Mouse (Mus musculus) neural tube, embryonic 15.5 days (tissue): ENCODE measurements at regions not wholly inside any gene's neighbourhood (a gene's known extent, or its start where the extent isn't known, plus 50 kb on each side); places are given as distances from the start of the nearest gene placed in this dataset.

Experiments
- ATAC-seq: fragments of 200-750 bp; cut with Nextera tagmentation; 2 replicates; pipeline ENCODE4 v1.8.0; 2017; ENCODE audit warnings: mild to moderate bottlenecking, moderate TSS enrichment, moderate library complexity; ENCODE audit not compliant: low FRiP score
- H3K27ac ChIP-seq: fragments of 300-500 bp; sonication (generic); replicated peaks from 2 replicates; pipeline ENCODE4 v1.5.1; 2015; ENCODE audit warnings: mild to moderate bottlenecking, inconsistent platforms
- H3K27me3 ChIP-seq: fragments of 300-500 bp; sonication (generic); replicated peaks from 2 replicates; pipeline ENCODE4 v1.6.1; 2015; ENCODE audit warnings: inconsistent platforms
- H3K36me3 ChIP-seq: fragments of 300-500 bp; sonication (generic); 2 replicates; pipeline ENCODE4 v1.6.1; 2015; ENCODE audit warnings: inconsistent platforms
- H3K4me1 ChIP-seq: fragments of 300-500 bp; sonication (generic); 2 replicates; pipeline ENCODE4 v1.6.1; 2015; ENCODE audit warnings: inconsistent platforms
- H3K4me2 ChIP-seq: fragments of 300-500 bp; sonication (generic); 2 replicates; pipeline ENCODE4 v1.6.1; 2015; ENCODE audit warnings: inconsistent platforms, mild to moderate bottlenecking, moderate library complexity
- H3K4me3 ChIP-seq: fragments of 300-500 bp; sonication (generic); replicated peaks from 2 replicates; pipeline ENCODE4 v1.5.1; 2015; ENCODE audit warnings: mild to moderate bottlenecking, inconsistent platforms
- H3K9ac ChIP-seq: fragments of 300-500 bp; sonication (generic); replicated peaks from 2 replicates; pipeline ENCODE4 v1.6.1; 2015; ENCODE audit warnings: mild to moderate bottlenecking, inconsistent platforms
- H3K9me3 ChIP-seq: fragments of 300-500 bp; sonication (generic); replicated peaks from 2 replicates; pipeline ENCODE4 v1.6.1; 2016; ENCODE audit warnings: inconsistent platforms
- WGBS: fragments of 180-500 bp; shearing (Covaris S2); methylation state at CpG from one replicate; pipeline ENCODE4 v1.1.7; 2015; ENCODE audit warnings: mixed read lengths; 5-methylcytosine and 5-hydroxymethylcytosine counted together

DNA sequence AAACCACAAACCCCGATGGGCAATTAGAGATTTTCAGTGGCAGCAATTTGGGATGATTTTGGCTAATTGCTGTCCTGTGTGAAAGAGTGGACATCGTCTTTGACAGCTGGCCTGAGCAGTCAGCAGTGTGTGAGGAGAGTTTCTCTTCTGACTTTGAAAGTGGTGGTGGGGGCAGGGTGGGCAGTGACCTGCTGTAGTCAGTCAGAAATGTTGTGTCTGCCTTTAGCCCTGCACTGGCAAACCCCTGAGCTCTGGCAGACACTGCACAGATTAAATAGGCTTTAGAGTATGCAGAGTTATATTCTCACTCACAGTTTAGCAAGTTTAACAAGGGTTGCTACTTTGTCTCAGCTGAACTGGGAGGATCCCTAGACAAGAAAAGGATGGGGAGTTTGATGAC, 1404.7 kb upstream of the A1bg start:
- Histone ChIP-seq H3K4me3 (no peak overlapping the region), H3K4me1 (peaks cover 10% of the 10 kb centered on the region; the same call in 1 of the 2 replicates), H3K27ac (no peak overlapping the region), H3K4me2 (no peak overlapping the region), H3K27me3 (no peaks in the 10 kb centered on the region), H3K36me3 (no peaks in the 10 kb centered on the region), H3K9me3 (no peaks in the 10 kb centered on the region), H3K9ac (no peak overlapping the region)
- ATAC-seq, result no peak
- WGBS, result 28% methylated on average over 2 of the region's 2 CpGs

GRCm38 (mm10) chr15:62326524-62326923, 1403.7 kb upstream of the A1bg start:
- H3K36me3 ChIP-seq, result no peaks in the 10 kb centered on the region
- no peak overlapping the region for H3K27ac ChIP-seq
- WGBS, result 93% methylated on average over 4 of the region's 4 CpGs
- no peak overlapping the region for H3K4me3 ChIP-seq
- no peak for ATAC-seq
- H3K4me1 ChIP-seq, result peaks cover 10% of the 10 kb centered on the region; the same call in 1 of the 2 replicates
- no peaks in the 10 kb centered on the region for H3K27me3 ChIP-seq
- no peaks in the 10 kb centered on the region for H3K9me3 ChIP-seq
- H3K9ac ChIP-seq, result no peak overlapping the region
- H3K4me2 ChIP-seq, result no peak overlapping the region

DNA sequence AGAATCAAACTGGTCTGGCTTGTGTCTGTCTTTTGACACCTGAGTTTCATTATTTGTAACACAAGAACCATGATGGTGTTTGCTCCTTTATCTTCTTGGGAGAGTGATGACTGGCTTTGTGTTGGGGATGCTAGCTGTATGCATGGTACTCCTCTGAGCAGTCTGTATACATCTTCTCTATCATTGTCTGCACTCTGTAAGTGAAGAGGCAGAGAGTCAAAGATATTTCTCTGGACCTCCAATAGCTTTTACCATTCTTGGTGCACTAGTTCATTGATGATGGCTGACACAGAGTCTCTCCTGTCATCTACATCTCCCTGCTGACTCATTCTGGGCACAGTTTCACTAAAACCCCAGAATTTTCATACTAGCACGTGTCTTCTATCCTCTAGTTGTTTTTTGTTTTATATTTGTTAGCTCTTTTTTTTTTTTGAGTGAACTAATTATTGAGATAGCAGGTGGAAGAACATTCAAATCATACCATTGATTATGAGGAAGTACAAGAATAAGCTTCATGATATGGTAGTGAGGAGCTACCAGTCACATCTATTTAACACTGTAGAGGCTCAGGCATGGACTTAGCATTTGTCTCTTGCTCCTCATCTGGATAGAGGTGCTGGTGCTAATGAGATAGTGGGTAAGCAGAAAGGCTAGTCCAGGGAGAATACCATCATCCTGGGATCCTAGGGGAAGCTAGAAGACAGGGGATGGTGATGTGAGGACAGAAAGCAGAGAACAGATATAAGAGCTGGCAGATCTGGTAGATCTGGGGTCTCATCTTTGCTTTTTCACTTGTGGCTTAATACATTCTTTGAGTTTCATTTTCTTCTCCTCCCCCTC, 1402.9 kb upstream of the A1bg start:
- WGBS, result 81% methylated on average over 1 of the region's 1 CpGs
- no peak for ATAC-seq
- no peaks in the 10 kb centered on the region for H3K9me3 ChIP-seq

GRCm38 (mm10) chr15:62320966-62321365, 1398.2 kb upstream of the A1bg start:
- WGBS, result 74% methylated on average over 5 of the region's 5 CpGs
- no peak for ATAC-seq
- no peak overlapping the region for H3K4me2 ChIP-seq
- no peaks in the 10 kb centered on the region for H3K27me3 ChIP-seq
- no peaks in the 10 kb centered on the region for H3K36me3 ChIP-seq
- H3K4me1 ChIP-seq, result no peaks in the 10 kb centered on the region
- no peaks in the 10 kb centered on the region for H3K9me3 ChIP-seq
- no peak overlapping the region for H3K9ac ChIP-seq
- H3K4me3 ChIP-seq, result no peak overlapping the region
- no peak overlapping the region for H3K27ac ChIP-seq

More for the DNA sequence above, 1402.9 kb upstream of the A1bg start:
- Histone ChIP-seq H3K27me3 (no peaks in the 10 kb centered on the region), H3K4me3 (no peak overlapping the region), H3K36me3 (no peaks in the 10 kb centered on the region), H3K4me2 (no peak overlapping the region), H3K9ac (no peak overlapping the region), H3K4me1 (peaks cover 10% of the 10 kb centered on the region; the same call in 1 of the 2 replicates), H3K27ac (no peak overlapping the region)

- H3K27ac ChIP-seq, result no peak overlapping the region
- WGBS, result 15% methylated on average over 2 of the region's 2 CpGs
- no peak overlapping the region for H3K4me3 ChIP-seq
- H3K36me3 ChIP-seq, result no peaks in the 10 kb centered on the region
- H3K27me3 ChIP-seq, result no peaks in the 10 kb centered on the region
- no peak for ATAC-seq
- H3K4me2 ChIP-seq, result no peak overlapping the region
- no peak overlapping the region for H3K9ac ChIP-seq
- no peaks in the 10 kb centered on the region for H3K9me3 ChIP-seq
- H3K4me1 ChIP-seq, result no peaks in the 10 kb centered on the region
Measured at GRCm38 (mm10) chr15:62314449-62314848, 1391.6 kb upstream of the A1bg start.

DNA sequence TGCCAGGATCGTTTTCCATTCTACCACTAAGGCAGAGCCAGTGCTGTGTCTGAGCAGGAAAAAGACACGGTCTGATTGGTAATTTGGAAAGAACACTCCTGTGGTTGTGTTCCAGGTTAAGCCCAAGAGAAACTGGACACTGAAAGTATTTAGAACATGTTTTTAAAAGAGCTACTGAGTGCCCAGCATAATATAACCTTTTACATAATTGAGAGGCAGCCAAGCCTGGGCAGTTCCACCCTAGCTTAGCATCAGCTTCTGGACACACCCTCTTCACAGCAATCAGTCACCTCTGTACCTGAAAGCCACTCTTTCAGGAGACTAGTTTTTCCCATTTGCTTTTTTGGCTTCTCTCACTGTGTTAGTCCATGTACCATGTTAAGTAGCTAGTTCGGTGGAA, 1379.4 kb upstream of the A1bg start:
- no peak overlapping the region for H3K4me2 ChIP-seq
- no peaks in the 10 kb centered on the region for H3K9me3 ChIP-seq
- no peaks in the 10 kb centered on the region for H3K36me3 ChIP-seq
- no peaks in the 10 kb centered on the region for H3K27me3 ChIP-seq
- no peak overlapping the region for H3K9ac ChIP-seq
- WGBS, result 88% methylated on average over 3 of the region's 3 CpGs
- ATAC-seq, result no peak
- no peak overlapping the region for H3K27ac ChIP-seq
- no peaks in the 10 kb centered on the region for H3K4me1 ChIP-seq
- H3K4me3 ChIP-seq, result no peak overlapping the region

DNA sequence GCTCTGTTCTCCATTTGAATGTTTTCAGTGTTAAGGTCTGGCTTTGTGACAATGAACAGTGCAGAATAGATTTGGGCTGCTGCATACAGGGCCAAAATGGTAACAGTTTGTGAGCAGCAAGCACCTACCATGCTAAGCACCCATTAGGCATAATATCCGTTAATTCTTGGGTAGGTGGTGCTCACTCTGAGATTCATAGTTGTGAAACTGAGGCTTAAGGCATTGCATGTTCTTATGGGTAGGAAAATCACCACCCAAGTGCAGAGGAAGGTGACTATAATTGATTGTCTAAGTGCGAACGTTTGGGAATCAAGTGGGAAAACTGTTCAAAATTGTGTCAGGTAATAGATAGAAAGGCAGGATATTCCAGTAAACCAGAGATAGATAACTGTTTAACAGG, 1378.8 kb upstream of the A1bg start:
- H3K4me3 ChIP-seq, result no peak overlapping the region
- no peaks in the 10 kb centered on the region for H3K4me1 ChIP-seq
- no peaks in the 10 kb centered on the region for H3K9me3 ChIP-seq
- no peak for ATAC-seq
- no peaks in the 10 kb centered on the region for H3K27me3 ChIP-seq
- 90% methylated on average over 3 of the region's 3 CpGs for WGBS
- no peak overlapping the region for H3K4me2 ChIP-seq
- no peak overlapping the region for H3K9ac ChIP-seq
- no peaks in the 10 kb centered on the region for H3K36me3 ChIP-seq
- H3K27ac ChIP-seq, result no peak overlapping the region

DNA sequence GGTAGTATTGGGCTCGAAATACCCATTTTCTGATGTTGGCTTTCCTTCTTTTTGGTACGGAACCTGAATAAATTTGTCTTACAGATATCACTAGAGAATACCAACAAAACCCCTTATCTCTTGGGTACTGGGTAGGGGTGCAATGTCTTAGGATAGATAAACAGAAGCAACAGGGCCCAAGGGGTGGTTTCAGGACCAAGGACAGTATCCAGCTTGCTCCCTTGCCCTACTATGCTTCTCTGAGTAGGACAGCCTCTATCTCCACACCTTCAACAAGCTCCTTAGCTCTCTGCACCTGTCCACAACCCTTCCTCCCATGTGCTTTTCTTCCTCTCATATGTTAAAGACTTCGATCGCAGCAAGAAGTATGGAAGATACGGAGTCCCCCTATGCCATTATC, 1374.3 kb upstream of the A1bg start:
- WGBS, result 92% methylated on average over 5 of the region's 5 CpGs
- Histone ChIP-seq H3K27ac (no peak overlapping the region), H3K36me3 (no peaks in the 10 kb centered on the region), H3K4me3 (no peak overlapping the region), H3K27me3 (no peaks in the 10 kb centered on the region), H3K4me1 (peaks cover 7% of the 10 kb centered on the region), H3K9ac (no peak overlapping the region), H3K4me2 (no peak overlapping the region), H3K9me3 (no peaks in the 10 kb centered on the region)
- no peak for ATAC-seq

- Histone ChIP-seq H3K9ac (no peak overlapping the region), H3K9me3 (no peaks in the 10 kb centered on the region), H3K27me3 (no peaks in the 10 kb centered on the region), H3K4me2 (no peak overlapping the region), H3K27ac (no peak overlapping the region), H3K4me1 (peaks cover 7% of the 10 kb centered on the region), H3K4me3 (no peak overlapping the region), H3K36me3 (no peaks in the 10 kb centered on the region)
- WGBS, result 41% methylated on average over 8 of the region's 8 CpGs
- no peak for ATAC-seq
Measured at GRCm38 (mm10) chr15:62295233-62295927, 1372.6 kb upstream of the A1bg start.

- 55% methylated on average over 3 of the region's 3 CpGs for WGBS
- no peak for ATAC-seq
- Histone ChIP-seq H3K27me3 (no peaks in the 10 kb centered on the region), H3K4me1 (peaks cover 7% of the 10 kb centered on the region), H3K27ac (no peak overlapping the region), H3K9ac (no peak overlapping the region), H3K9me3 (no peaks in the 10 kb centered on the region), H3K4me3 (no peak overlapping the region), H3K4me2 (no peak overlapping the region), H3K36me3 (no peaks in the 10 kb centered on the region)
Measured at GRCm38 (mm10) chr15:62294786-62295185, 1372.0 kb upstream of the A1bg start.

DNA sequence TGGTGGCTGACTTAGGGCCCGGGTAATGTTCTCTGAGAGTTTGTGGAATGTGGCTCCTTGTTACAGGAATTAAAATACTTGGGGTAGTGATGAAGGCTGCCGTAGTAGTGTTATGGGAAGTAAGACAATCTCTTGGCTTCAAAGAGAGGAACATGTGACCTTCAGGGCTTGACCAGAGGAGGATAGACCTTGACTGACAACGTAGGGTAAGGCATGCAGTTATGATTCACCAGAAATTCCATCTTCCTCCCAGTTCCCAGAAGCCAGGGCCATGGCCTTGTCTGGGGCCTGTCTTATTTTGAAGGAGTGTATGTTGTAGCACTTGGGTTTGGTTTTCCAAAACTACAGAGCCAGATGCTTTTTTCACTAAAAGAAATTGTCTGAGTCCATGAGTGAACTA, 1370.1 kb upstream of the A1bg start:
- Histone ChIP-seq H3K9me3 (no peaks in the 10 kb centered on the region), H3K4me2 (no peak overlapping the region), H3K27me3 (no peaks in the 10 kb centered on the region), H3K36me3 (no peaks in the 10 kb centered on the region), H3K9ac (no peak overlapping the region), H3K4me1 (peaks cover 7% of the 10 kb centered on the region), H3K27ac (no peak overlapping the region), H3K4me3 (no peak overlapping the region)
- ATAC-seq, result no peak
- WGBS, result 91% methylated on average over 3 of the region's 3 CpGs

DNA sequence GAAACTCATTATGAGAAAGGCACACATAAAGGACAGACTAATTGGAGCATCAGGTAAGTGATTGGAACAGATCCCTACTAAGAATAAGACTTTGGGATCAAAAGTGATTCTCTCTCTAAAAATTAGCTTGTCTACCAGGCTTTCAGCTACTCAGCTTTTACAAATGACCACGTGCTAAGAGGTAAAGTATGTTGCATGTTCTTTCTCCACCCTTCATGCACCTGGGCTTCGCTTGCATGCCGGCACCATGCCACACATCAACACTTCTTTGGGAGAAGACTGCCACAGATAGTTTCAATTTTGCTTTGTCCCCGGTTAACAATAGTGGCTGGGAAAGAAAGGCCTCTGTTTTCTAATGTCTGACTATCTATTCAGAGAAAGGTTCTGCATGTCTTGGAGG, 1367.9 kb upstream of the A1bg start:
- Histone ChIP-seq H3K9me3 (no peaks in the 10 kb centered on the region), H3K27me3 (no peaks in the 10 kb centered on the region), H3K4me3 (no peak overlapping the region), H3K27ac (no peak overlapping the region), H3K36me3 (no peaks in the 10 kb centered on the region), H3K4me1 (peaks cover 7% of the 10 kb centered on the region), H3K9ac (no peak overlapping the region), H3K4me2 (no peak overlapping the region)
- no peak for ATAC-seq
- WGBS, result 88% methylated on average over 4 of the region's 4 CpGs
